18 mouse cellular contexts compared by ENCODE assay signal in the genomic region with DNA sequence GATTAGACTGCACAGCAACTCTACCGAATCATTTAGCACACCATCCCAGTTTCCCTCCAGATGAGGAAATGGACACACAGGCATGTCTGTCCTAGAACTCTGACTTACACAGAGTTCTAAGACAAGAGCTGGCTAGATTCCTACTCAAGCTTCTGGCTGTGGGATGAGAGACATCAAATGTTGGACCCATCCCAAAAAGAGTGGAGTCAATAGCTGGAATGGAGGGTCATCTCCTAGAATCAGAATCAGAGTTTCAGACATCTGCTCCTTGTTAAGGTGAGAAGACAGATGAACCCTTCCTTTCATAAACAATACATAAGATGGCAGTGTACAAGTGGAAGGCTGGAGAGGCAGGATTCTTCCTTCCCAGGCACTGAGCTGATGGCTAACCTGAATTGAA.
DNase-seq lines count a peak whose midpoint lies in the region; ATAC-seq and TF ChIP-seq lines count a peak whose summit lies in the region.
"Had no signal": no experiment of that assay in that cellular context is flagged by ENCODE, and none has a peak within 500 bp of the region (broad histone marks: within the 10 kb centered on the region; RNA-seq: fewer than 3 reads in every experiment).

No protein-coding gene starts in this region.

- peak; percentile 65 for DNase-seq in cerebellum, adult 9-10 months
- DNase-seq in cerebellum, adult 11 months: no peak
- no peak for DNase-seq in forebrain, embryonic 11.5 days (ENCODE audit: low spot score)
- DNase-seq in hindbrain, postnatal 0 days (ENCODE audit: low spot score): peak; percentile 34
- no peak for DNase-seq in adrenal gland, postnatal 4 days (ENCODE audit: low spot score in 2 of 2)
- DNase-seq: adrenal gland, adult 2 months; adrenal gland, postnatal 25 days; gastrocnemius, postnatal 36 days; heart, adult 11 months; heart, postnatal 36 days; kidney, adult 11 months; kidney, adult 9 months had no signal

- peaks cover 34% of the 10 kb centered on the region for H3K4me1 ChIP-seq in forebrain, embryonic 15.5 days
- no peaks in the 10 kb centered on the region for H3K4me1 ChIP-seq in forebrain, embryonic 11.5 days (replicated peaks; ENCODE audit: control insufficient read depth, insufficient read depth, low read length)
- no peaks in the 10 kb centered on the region for H3K4me1 ChIP-seq in hindbrain, postnatal 0 days (ENCODE audit: insufficient read depth, low read length)
- 0 out of 2 replicates have a peak, but pooled peaks cover 3% of the 10 kb centered on the region for H3K4me1 ChIP-seq in hindbrain, embryonic 12.5 days
- H3K4me1 ChIP-seq: embryonic facial prominence, embryonic 10.5 days had no signal

- no peaks in the 10 kb centered on the region for H3K27me3 ChIP-seq in forebrain, embryonic 15.5 days
- H3K27me3 ChIP-seq in forebrain, embryonic 11.5 days (ENCODE audit: control insufficient read depth, insufficient read depth, low read length): no peaks in the 10 kb centered on the region
- H3K27me3 ChIP-seq in hindbrain, postnatal 0 days (ENCODE audit: insufficient read depth, low read length): no peaks in the 10 kb centered on the region
- no peaks in the 10 kb centered on the region for H3K27me3 ChIP-seq in hindbrain, embryonic 12.5 days
- H3K27me3 ChIP-seq: heart, embryonic 13.5 days; hindbrain, embryonic 13.5 days had no signal

- 88% methylated on average over 1 of the region's 1 CpGs for WGBS in forebrain, embryonic 15.5 days
- WGBS in forebrain, embryonic 11.5 days: 96% methylated on average over 1 of the region's 1 CpGs
- 77% methylated on average over 1 of the region's 1 CpGs for WGBS in hindbrain, postnatal 0 days
- 100% methylated on average over 1 of the region's 1 CpGs for WGBS in hindbrain, embryonic 12.5 days

- no peak overlapping the region for H3K4me3 ChIP-seq in forebrain, embryonic 15.5 days
- no peak overlapping the region for H3K4me3 ChIP-seq in forebrain, embryonic 11.5 days (ENCODE audit: low read depth, low read length)
- H3K4me3 ChIP-seq in hindbrain, postnatal 0 days (ENCODE audit: low read length): no peak overlapping the region
- no peak overlapping the region for H3K4me3 ChIP-seq in hindbrain, embryonic 12.5 days
- H3K4me3 ChIP-seq: embryonic facial prominence, embryonic 10.5 days; heart, embryonic 13.5 days; hindbrain, embryonic 13.5 days had no signal

- no peak for TF ChIP-seq CTCF in hindbrain, postnatal 0 days (IDR thresholded peaks at IDR 0.05; ENCODE audit: low read depth)

- no peak overlapping the region for H3K4me2 ChIP-seq in forebrain, embryonic 15.5 days (replicated peaks)
- H3K4me2 ChIP-seq in forebrain, embryonic 11.5 days (ENCODE audit: low read depth, low read length, severe bottlenecking): no peak overlapping the region
- no peak overlapping the region for H3K4me2 ChIP-seq in hindbrain, postnatal 0 days (ENCODE audit: low read depth, low read length)
- no peak overlapping the region for H3K4me2 ChIP-seq in hindbrain, embryonic 12.5 days (replicated peaks)
- H3K4me2 ChIP-seq: heart, embryonic 13.5 days; hindbrain, embryonic 13.5 days had no signal

- no peak for ATAC-seq in forebrain, embryonic 15.5 days (replicated peaks)
- ATAC-seq in forebrain, embryonic 11.5 days (replicated peaks; ENCODE audit: low FRiP score): no peak
- ATAC-seq in hindbrain, postnatal 0 days: no peak
- no peak for ATAC-seq in hindbrain, embryonic 12.5 days (ENCODE audit: low FRiP score)

- peak overlapping the region; percentile 69 for H3K27ac ChIP-seq in forebrain, embryonic 15.5 days (replicated peaks)
- no peak overlapping the region for H3K27ac ChIP-seq in forebrain, embryonic 11.5 days (ENCODE audit: low read depth, low read length)
- H3K27ac ChIP-seq in hindbrain, postnatal 0 days: no peak overlapping the region
- H3K27ac ChIP-seq in hindbrain, embryonic 12.5 days: no peak overlapping the region
- H3K27ac ChIP-seq: embryonic facial prominence, embryonic 10.5 days; heart, embryonic 13.5 days; hindbrain, embryonic 13.5 days; kidney, postnatal 0 days had no signal

- no peaks in the 10 kb centered on the region for H3K9me3 ChIP-seq in forebrain, embryonic 15.5 days
- no peaks in the 10 kb centered on the region for H3K9me3 ChIP-seq in forebrain, embryonic 11.5 days (ENCODE audit: control insufficient read depth, low read length)
- H3K9me3 ChIP-seq in hindbrain, postnatal 0 days (ENCODE audit: low read length): no peaks in the 10 kb centered on the region
- H3K9me3 ChIP-seq in hindbrain, embryonic 12.5 days (replicated peaks): no peaks in the 10 kb centered on the region
- H3K9me3 ChIP-seq: embryonic facial prominence, embryonic 10.5 days; heart, embryonic 13.5 days; hindbrain, embryonic 13.5 days had no signal

- 0 out of 2 replicates have a peak, but pooled peaks cover 2% of the 10 kb centered on the region for H3K36me3 ChIP-seq in forebrain, embryonic 15.5 days
- H3K36me3 ChIP-seq in forebrain, embryonic 11.5 days (ENCODE audit: control insufficient read depth, insufficient read depth, low read length): no peaks in the 10 kb centered on the region
- H3K36me3 ChIP-seq in hindbrain, postnatal 0 days (ENCODE audit: insufficient read depth, low read length): no peaks in the 10 kb centered on the region
- H3K36me3 ChIP-seq in hindbrain, embryonic 12.5 days: no peaks in the 10 kb centered on the region

- H3K9ac ChIP-seq in forebrain, embryonic 15.5 days (replicated peaks): no peak overlapping the region
- H3K9ac ChIP-seq in forebrain, embryonic 11.5 days (ENCODE audit: low read length): no peak overlapping the region
- no peak overlapping the region for H3K9ac ChIP-seq in hindbrain, postnatal 0 days (replicated peaks; ENCODE audit: low read length)
- no peak overlapping the region for H3K9ac ChIP-seq in hindbrain, embryonic 12.5 days
- H3K9ac ChIP-seq: heart, embryonic 13.5 days; hindbrain, embryonic 13.5 days had no signal

Comparison
In these comparisons a context has a peak if more than half of its experiments do, and no peak if none do; other contexts are left out.
1. DNase-seq: peak in cerebellum, adult 9-10 months (single experiment) and hindbrain, postnatal 0 days (single experiment); none in cerebellum, adult 11 months (single experiment), forebrain, embryonic 11.5 days (single experiment) and adrenal gland, postnatal 4 days (0 of 2).